Mouse (Mus musculus) ES-Bruce4 (cell line): ENCODE data around the gene Hist2h3c1.

ENCODE experiments used
- CTCF ChIP-seq: IDR thresholded peaks from one replicate; pipeline ENCODE4 v1.8.1; 2011; ENCODE audit warnings: low read depth, low read length
- POLR2A ChIP-seq: IDR thresholded peaks from one replicate; pipeline ENCODE4 v1.8.1; 2011; ENCODE audit warnings: low read length; ENCODE audit not compliant: insufficient read depth

- TF ChIP-seq CTCF, result no peak
- TF ChIP-seq POLR2A, result no peak
Measured at GRCm38 (mm10) chr3:96263558-96264403, 17.3 kb downstream of the Hist2h3c1 start.
